Mouse (Mus musculus) erythroblast, adult 5-6 weeks (primary cell): ENCODE results near the gene Gpatch8. TPM values are rescaled to one million over a fixed set of nuclear protein-coding genes. Genes with fewer than 3 reads are reported as not detected.
"Not testable (repeated sequence)": the region's sequence is repeated elsewhere in the genome, so short reads cannot be mapped to it uniquely, and the experiment has no call there.

ENCODE experiments used
- ATAC-seq: replicated peaks from 2 replicates; pipeline ENCODE4 v1.8.0; 2016; ENCODE audit warnings: moderate number of reproducible peaks, mild to moderate bottlenecking, moderate TSS enrichment, inconsistent platforms; ENCODE audit not compliant: poor library complexity, low FRiP score, severe bottlenecking
- total RNA-seq, 2 experiments: library from RNA; stranded (forward) in 1 of 2; stranded (reverse) in 1 of 2; fragments of 150-400 nt in 1 of 2; fragments of 200-764, 138-1000 nt in 1 of 2; gene quantifications; 2 replicates each; pipeline versions ENCODE4 v1.2.3 to v1.2.4; 2015 to 2017; ENCODE audit warnings: low replicate concordance in 2 of 2

The Gpatch8 gene
- total RNA-seq, 2 experiments from 2014 or later: 32.3 to 59.6 TPM

- no peak for ATAC-seq
These were observed 18.8 kb upstream of the Gpatch8 start for GRCm38 (mm10) chr11:102575034-102575433.

- peak; percentile 83 for ATAC-seq
These were observed 16.9 kb upstream of the Gpatch8 start for GRCm38 (mm10) chr11:102572866-102573663.

GRCm38 (mm10) chr11:102568756-102569377 is 12.7 kb upstream of the Gpatch8 start:
- ATAC-seq: no peak

GRCm38 (mm10) chr11:102568191-102568590 is 12.0 kb upstream of the Gpatch8 start:
- peak; percentile 68 for ATAC-seq

- no peak for ATAC-seq
These were observed 11.5 kb upstream of the Gpatch8 start for GRCm38 (mm10) chr11:102567723-102568122.

GRCm38 (mm10) chr11:102567157-102567556 is 11.0 kb upstream of the Gpatch8 start:
- ATAC-seq: no peak

- no peak for ATAC-seq
These were observed 10.1 kb upstream of the Gpatch8 start for GRCm38 (mm10) chr11:102566290-102566689.

GRCm38 (mm10) chr11:102565741-102566140 is 9.5 kb upstream of the Gpatch8 start:
- no peak for ATAC-seq

GRCm38 (mm10) chr11:102564952-102565671 is 8.9 kb upstream of the Gpatch8 start:
- not testable (repeated sequence) for ATAC-seq

- no peak for ATAC-seq
These were observed 2.5 kb upstream of the Gpatch8 start for GRCm38 (mm10) chr11:102558704-102559103.

- no peak for ATAC-seq
These were observed 1.2 kb upstream of the Gpatch8 start for GRCm38 (mm10) chr11:102557386-102557785.

- ATAC-seq: no peak
These were observed 503 bp upstream of the Gpatch8 start for GRCm38 (mm10) chr11:102556716-102557074.

- ATAC-seq: peak; percentile 46
These were observed 677 bp downstream of the Gpatch8 start for GRCm38 (mm10) chr11:102555400-102556030.

GRCm38 (mm10) chr11:102552051-102552450 is 4.1 kb downstream of the Gpatch8 start:
- ATAC-seq: no peak

GRCm38 (mm10) chr11:102551176-102551575 is 5.0 kb downstream of the Gpatch8 start:
- ATAC-seq: no peak

- no peak for ATAC-seq
These were observed 14.7 kb downstream of the Gpatch8 start for GRCm38 (mm10) chr11:102541471-102541870.

GRCm38 (mm10) chr11:102540286-102540685 is 15.9 kb downstream of the Gpatch8 start:
- not testable (repeated sequence) for ATAC-seq

- no peak for ATAC-seq
These were observed 16.5 kb downstream of the Gpatch8 start for GRCm38 (mm10) chr11:102539690-102540089.

- no peak for ATAC-seq
These were observed 20.0 kb downstream of the Gpatch8 start for GRCm38 (mm10) chr11:102536210-102536609.

GRCm38 (mm10) chr11:102534078-102534477 is 22.1 kb downstream of the Gpatch8 start:
- no peak for ATAC-seq
